Mouse (Mus musculus): ENCODE measurements around the gene Steap1. TPM values are rescaled to one million over a fixed set of nuclear protein-coding genes. Genes with fewer than 3 reads are reported as not detected.

Steap1 gene
- polyA plus RNA-seq (2015; fragmentation: Nextera tagmentation; extraction: Ambion mirVana) = 1.9 and 2.8 TPM in 2 replicates

GRCm38 (mm10) chr5:5748866-5749682 is at the start of gene Steap1:
Steap1 (minus strand) TSS chr5:5749326.
- under 1% methylated on average over 71 of the region's 75 CpGs for WGBS
- ATAC-seq (replicated peaks) = peak; percentile 95
- H3K4me2 ChIP-seq (replicated peaks) = peak within 1 kb of the TSS; percentile 98

DNA sequence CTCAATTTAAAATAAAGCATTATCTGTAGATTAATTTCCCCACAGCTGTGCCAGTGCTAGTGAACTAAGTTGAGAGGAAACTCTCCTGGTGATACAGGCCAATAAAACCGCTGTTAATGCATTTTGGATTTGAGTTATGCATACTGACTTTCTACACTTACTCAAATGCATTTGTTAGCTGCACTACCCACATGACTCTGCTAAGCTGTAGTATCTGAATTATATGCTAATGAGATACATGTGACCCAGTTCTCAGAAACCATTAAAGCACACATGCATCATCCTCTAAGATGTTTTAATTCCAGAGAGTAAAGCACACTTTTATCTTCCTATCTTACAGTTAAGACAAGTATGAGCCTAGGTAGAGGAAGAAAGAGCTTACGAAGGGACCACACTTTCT is 38.0 kb upstream of the Steap1 start:
- Histone ChIP-seq H3K27me3 (no peaks in the 10 kb centered on the region), H3K4me2 (replicated peaks) (no peak overlapping the region), H3K4me1 (no peaks in the 10 kb centered on the region), H3K27ac (replicated peaks) (no peak overlapping the region), H3K4me3 (no peak overlapping the region), H3K9me3 (no peaks in the 10 kb centered on the region), H3K9ac (replicated peaks) (no peak overlapping the region), H3K36me3 (no peaks in the 10 kb centered on the region)
- WGBS = 92% methylated on average over 2 of the region's 2 CpGs
- ATAC-seq (replicated peaks) = no peak

More at GRCm38 (mm10) chr5:5748866-5749682, at the start of gene Steap1:
- Histone ChIP-seq H3K4me1 (peaks cover 12% of the 10 kb centered on the region), H3K36me3 (no peaks in the 10 kb centered on the region), H3K9ac (replicated peaks) (peak within 1 kb of the TSS; percentile 53), H3K27ac (replicated peaks) (no peak within 1 kb of the TSS), H3K9me3 (no peaks in the 10 kb centered on the region), H3K27me3 (peaks cover 13% of the 10 kb centered on the region; the same call in 1 of the 2 replicates), H3K4me3 (peak within 1 kb of the TSS; percentile 58)

- WGBS = 83% methylated on average over 3 of the region's 3 CpGs
- Histone ChIP-seq H3K27me3 (no peaks in the 10 kb centered on the region), H3K4me1 (no peaks in the 10 kb centered on the region), H3K9me3 (no peaks in the 10 kb centered on the region), H3K4me2 (replicated peaks) (no peak overlapping the region), H3K27ac (replicated peaks) (no peak overlapping the region), H3K4me3 (no peak overlapping the region), H3K9ac (replicated peaks) (no peak overlapping the region), H3K36me3 (no peaks in the 10 kb centered on the region)
- peak; percentile 55; the same call in 1 of the 2 replicates for ATAC-seq (replicated peaks)
Measured at GRCm38 (mm10) chr5:5756392-5757019, 7.4 kb upstream of the Steap1 start.

- Histone ChIP-seq H3K4me1 (no peaks in the 10 kb centered on the region; the same call in 1 of the 2 replicates), H3K4me2 (replicated peaks) (no peak overlapping the region), H3K4me3 (no peak overlapping the region), H3K9ac (replicated peaks) (no peak overlapping the region), H3K9me3 (no peaks in the 10 kb centered on the region), H3K27ac (replicated peaks) (no peak overlapping the region), H3K36me3 (no peaks in the 10 kb centered on the region), H3K27me3 (0 out of 2 replicates have a peak, but pooled peaks cover 6% of the 10 kb centered on the region)
- ATAC-seq (replicated peaks) = peak; percentile 31
- WGBS = 3% methylated on average over 9 of the region's 9 CpGs
Measured at GRCm38 (mm10) chr5:5755039-5755438, 5.9 kb upstream of the Steap1 start.

GRCm38 (mm10) chr5:5749772-5750222 is 671 bp upstream of the Steap1 start:
- Histone ChIP-seq H3K4me2 (replicated peaks) (peak overlapping the region; percentile 98), H3K27ac (replicated peaks) (no peak overlapping the region), H3K4me3 (peak overlapping the region; percentile 58), H3K9me3 (no peaks in the 10 kb centered on the region), H3K27me3 (peaks cover 13% of the 10 kb centered on the region; the same call in 1 of the 2 replicates), H3K9ac (replicated peaks) (0 out of 2 replicates have a peak overlapping the region, but pooled peaks have one; percentile 53), H3K4me1 (peaks cover 12% of the 10 kb centered on the region), H3K36me3 (no peaks in the 10 kb centered on the region)
- peak; percentile 80 for ATAC-seq (replicated peaks)
- 1% methylated on average over 13 of the region's 13 CpGs for WGBS

DNA sequence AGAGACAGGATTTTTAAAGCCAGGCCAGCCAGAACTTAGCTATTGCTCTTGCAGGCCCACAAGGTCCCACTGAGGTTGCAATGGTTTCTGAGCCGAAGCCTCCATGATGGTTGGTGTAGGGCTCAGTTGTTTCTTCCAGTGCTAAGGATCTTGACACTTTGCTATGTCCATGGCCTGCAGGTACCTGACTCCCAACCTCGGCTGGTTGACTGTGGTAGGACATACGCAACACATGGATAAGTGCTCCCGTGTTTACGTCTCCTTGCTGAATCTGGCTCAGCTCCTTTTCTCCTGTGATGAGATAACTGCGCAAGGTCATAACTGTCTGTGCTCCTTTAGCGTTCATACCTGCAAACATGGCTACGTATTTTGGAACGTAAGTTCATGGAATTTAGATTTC is 14.7 kb downstream of the Steap1 start:
- no peaks in the 10 kb centered on the region for H3K36me3 ChIP-seq
- no peaks in the 10 kb centered on the region for H3K9me3 ChIP-seq
- no peak overlapping the region for H3K4me2 ChIP-seq (replicated peaks)
- no peak overlapping the region for H3K27ac ChIP-seq (replicated peaks)
- ATAC-seq (replicated peaks) = no peak
- H3K9ac ChIP-seq (replicated peaks) = no peak overlapping the region
- no peak overlapping the region for H3K4me3 ChIP-seq
- no peaks in the 10 kb centered on the region for H3K4me1 ChIP-seq
- no peaks in the 10 kb centered on the region for H3K27me3 ChIP-seq
- WGBS = 95% methylated on average over 9 of the region's 9 CpGs

DNA sequence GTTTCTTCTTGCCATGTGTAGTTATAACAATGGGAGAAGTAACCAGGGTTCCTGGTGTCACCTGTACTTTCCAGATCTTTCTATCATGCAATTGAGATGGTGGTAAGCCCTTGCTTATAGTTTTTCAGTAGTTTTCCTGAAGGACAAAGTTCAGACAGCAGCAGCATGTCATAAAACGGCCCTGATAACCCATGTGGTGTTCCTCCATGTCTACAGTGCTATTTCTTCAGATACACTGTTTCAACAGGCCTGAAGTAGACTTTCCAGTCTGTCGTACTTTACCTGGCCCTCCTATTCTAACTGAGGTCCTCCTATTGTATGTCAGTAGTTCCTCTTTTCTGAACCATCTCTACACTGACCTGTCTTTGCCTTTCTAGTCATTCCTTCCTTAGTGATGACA is 16.3 kb downstream of the Steap1 start:
- Histone ChIP-seq H3K27me3 (no peaks in the 10 kb centered on the region), H3K4me3 (no peak overlapping the region), H3K9ac (replicated peaks) (no peak overlapping the region), H3K9me3 (no peaks in the 10 kb centered on the region), H3K4me1 (no peaks in the 10 kb centered on the region), H3K27ac (replicated peaks) (no peak overlapping the region), H3K4me2 (replicated peaks) (no peak overlapping the region), H3K36me3 (no peaks in the 10 kb centered on the region)
- ATAC-seq (replicated peaks) = no peak
- 83% methylated on average over 2 of the region's 2 CpGs for WGBS

DNA sequence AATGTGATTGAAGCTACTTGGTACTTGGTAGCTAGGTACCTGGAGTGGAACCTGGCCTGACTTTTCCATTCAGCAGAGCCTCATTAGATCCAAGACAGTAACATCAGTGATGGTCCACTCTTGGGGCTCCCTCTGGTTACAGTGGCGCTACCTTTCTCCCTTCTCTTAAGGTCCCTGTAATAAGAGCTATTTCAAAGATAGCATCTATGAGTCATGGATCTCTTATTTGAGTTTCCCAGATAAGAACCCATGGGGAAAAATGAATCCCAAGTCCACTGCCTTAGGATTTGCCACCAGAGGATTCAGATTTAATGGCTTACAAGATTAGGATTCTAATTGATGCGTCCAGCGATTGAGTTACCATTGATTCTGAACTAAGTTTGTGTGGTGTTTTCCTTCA is 16.9 kb downstream of the Steap1 start:
- no peak overlapping the region for H3K27ac ChIP-seq (replicated peaks)
- H3K4me3 ChIP-seq = no peak overlapping the region
- 93% methylated on average over 3 of the region's 3 CpGs for WGBS
- no peaks in the 10 kb centered on the region for H3K9me3 ChIP-seq
- H3K4me1 ChIP-seq = no peaks in the 10 kb centered on the region
- no peak overlapping the region for H3K4me2 ChIP-seq (replicated peaks)
- no peaks in the 10 kb centered on the region for H3K36me3 ChIP-seq
- H3K9ac ChIP-seq (replicated peaks) = no peak overlapping the region
- no peak for ATAC-seq (replicated peaks)
- H3K27me3 ChIP-seq = no peaks in the 10 kb centered on the region

DNA sequence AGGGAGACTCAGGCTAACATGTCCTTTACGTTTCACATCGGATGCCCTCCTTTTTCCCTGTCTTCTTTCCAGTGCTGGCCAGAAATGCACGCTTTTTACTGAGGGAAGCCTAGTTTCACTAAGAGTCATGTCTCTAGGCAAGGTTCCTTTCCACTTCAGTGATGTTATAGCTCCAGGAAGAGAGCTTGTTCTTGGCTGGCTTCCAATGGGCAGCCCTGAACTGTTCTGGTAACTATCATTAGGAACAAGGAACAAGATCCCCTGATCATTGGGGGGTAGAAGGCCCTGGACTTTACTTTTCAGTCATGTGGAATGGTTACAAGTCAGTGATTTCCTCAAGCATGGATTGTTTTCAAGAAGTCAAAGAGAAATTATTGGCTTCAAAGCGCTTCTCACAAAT is 19.2 kb downstream of the Steap1 start:
- 91% methylated on average over 4 of the region's 4 CpGs for WGBS
- no peak overlapping the region for H3K9ac ChIP-seq (replicated peaks)
- H3K9me3 ChIP-seq = no peaks in the 10 kb centered on the region
- no peak overlapping the region for H3K4me3 ChIP-seq
- H3K36me3 ChIP-seq = no peaks in the 10 kb centered on the region
- no peaks in the 10 kb centered on the region for H3K27me3 ChIP-seq
- H3K4me1 ChIP-seq = no peaks in the 10 kb centered on the region
- no peak overlapping the region for H3K27ac ChIP-seq (replicated peaks)
- H3K4me2 ChIP-seq (replicated peaks) = no peak overlapping the region
- ATAC-seq (replicated peaks) = no peak

- Histone ChIP-seq H3K4me3 (no peak overlapping the region), H3K27ac (replicated peaks) (no peak overlapping the region)
- WGBS = 68% methylated on average over 7 of the region's 7 CpGs
Measured at GRCm38 (mm10) chr5:5722217-5722616, 26.9 kb downstream of the Steap1 start.

GRCm38 (mm10) chr5:5711032-5711431 is 38.1 kb downstream of the Steap1 start:
- Histone ChIP-seq H3K27me3 (no peaks in the 10 kb centered on the region), H3K9me3 (no peaks in the 10 kb centered on the region), H3K27ac (replicated peaks) (no peak overlapping the region), H3K4me1 (no peaks in the 10 kb centered on the region), H3K4me2 (replicated peaks) (no peak overlapping the region), H3K36me3 (no peaks in the 10 kb centered on the region), H3K4me3 (no peak overlapping the region), H3K9ac (replicated peaks) (no peak overlapping the region)
- 88% methylated on average over 4 of the region's 4 CpGs for WGBS
- ATAC-seq (replicated peaks) = no peak

More at GRCm38 (mm10) chr5:5722217-5722616, 26.9 kb downstream of the Steap1 start:
- Histone ChIP-seq H3K9ac (replicated peaks) (no peak overlapping the region), H3K27me3 (no peaks in the 10 kb centered on the region), H3K4me1 (peaks cover 3% of the 10 kb centered on the region; the same call in 1 of the 2 replicates), H3K4me2 (replicated peaks) (no peak overlapping the region), H3K36me3 (no peaks in the 10 kb centered on the region), H3K9me3 (no peaks in the 10 kb centered on the region)
- no peak for ATAC-seq (replicated peaks)
